Mouse (Mus musculus): ENCODE measurements around the gene Krtap11-1.

GRCm38 (mm10) chr16:89571083-89571482, at the start of gene Krtap11-1:
- TF ChIP-seq HCFC1 (IDR thresholded peaks at IDR 0.05; ENCODE audit: borderline replicate concordance, insufficient read depth, low read length) (no peak), ZNF384 (IDR thresholded peaks at IDR 0.05; ENCODE audit: low read depth, low read length) (no peak), CHD2 (IDR thresholded peaks at IDR 0.05; ENCODE audit: low read depth, low read length) (no peak)
